Mouse (Mus musculus) myocyte (in vitro differentiated cells): ENCODE results near the gene Cpeb1. TPM values are rescaled to one million over a fixed set of nuclear protein-coding genes. Genes with fewer than 3 reads are reported as not detected.

Experiments
- H3K27me3 ChIP-seq: one replicate; pipeline ENCODE4 v1.6.1; 2011; ENCODE audit not compliant: control insufficient read depth, insufficient read depth, insufficient read length
- H3K36me3 ChIP-seq: one replicate; pipeline ENCODE4 v1.6.1; 2011; ENCODE audit not compliant: control insufficient read depth, insufficient read depth
- H3K4me2 ChIP-seq: one replicate; pipeline ENCODE4 v1.6.1; 2011; ENCODE audit warnings: low read depth, control low read depth
- H3K4me3 ChIP-seq: one replicate; pipeline ENCODE4 v1.5.1; 2011; ENCODE audit warnings: mild to moderate bottlenecking, control low read depth, moderate library complexity
- H3K79me2 ChIP-seq: one replicate; pipeline ENCODE4 v1.6.1; 2011; ENCODE audit not compliant: control insufficient read depth, insufficient read depth
- H3ac ChIP-seq: one replicate; pipeline ENCODE4 v1.6.1; 2011; ENCODE audit not compliant: control insufficient read depth, insufficient read length
- CEBPB ChIP-seq: IDR thresholded peaks from 2 replicates; pipeline ENCODE4 v1.6.1; 2011; ENCODE audit warnings: mild to moderate bottlenecking, moderate library complexity; ENCODE audit not compliant: poor library complexity, insufficient read depth, severe bottlenecking
- E2F4 ChIP-seq: IDR thresholded peaks from one replicate; pipeline ENCODE4 v1.6.1; 2011; ENCODE audit warnings: mild to moderate bottlenecking, control low read depth, moderate library complexity; ENCODE audit not compliant: insufficient read depth
- MAX ChIP-seq: IDR thresholded peaks from one replicate; pipeline ENCODE4 v1.6.1; 2011; ENCODE audit warnings: low read depth, mild to moderate bottlenecking, control low read depth
- MYOD1 ChIP-seq, 3 experiments: IDR thresholded peaks; one replicate each; pipeline ENCODE4 v1.6.1; 2011; ENCODE audit warnings: control low read depth in 2 of 3, low read depth in 2 of 3, mild to moderate bottlenecking in 2 of 3, moderate library complexity in 1 of 3; ENCODE audit not compliant: insufficient read length in 2 of 3, control insufficient read depth in 1 of 3
- MYOG ChIP-seq, 3 experiments: IDR thresholded peaks; one replicate each; pipeline ENCODE4 v1.6.1; 2011; ENCODE audit warnings: control low read depth in 2 of 3, low read depth in 2 of 3, mild to moderate bottlenecking in 2 of 3; ENCODE audit not compliant: insufficient read length in 2 of 3, control insufficient read depth in 1 of 3, insufficient read depth in 1 of 3
- POLR2A ChIP-seq: IDR thresholded peaks from one replicate; pipeline ENCODE4 v1.6.1; 2011; ENCODE audit warnings: low read depth, mild to moderate bottlenecking, control low read depth, moderate library complexity; ENCODE audit not compliant: insufficient read length
- POLR2AphosphoS2 ChIP-seq: IDR thresholded peaks from one replicate; pipeline ENCODE4 v1.6.1; 2011; ENCODE audit warnings: low read depth, control low read depth; ENCODE audit not compliant: insufficient read length
- REST ChIP-seq: IDR thresholded peaks from one replicate; pipeline ENCODE4 v1.6.1; 2011; ENCODE audit warnings: mild to moderate bottlenecking, control low read depth, moderate library complexity; ENCODE audit not compliant: insufficient read depth, insufficient read length
- SRF ChIP-seq: IDR thresholded peaks from one replicate; pipeline ENCODE4 v1.6.1; 2011; ENCODE audit warnings: low read depth; ENCODE audit not compliant: control insufficient read depth, insufficient read length
- TCF12 ChIP-seq: IDR thresholded peaks from one replicate; pipeline ENCODE4 v1.6.1; 2011; ENCODE audit warnings: mild to moderate bottlenecking, control low read depth; ENCODE audit not compliant: poor library complexity, insufficient read depth, severe bottlenecking
- TCF3 ChIP-seq: IDR thresholded peaks from one replicate; pipeline ENCODE4 v1.6.1; 2011; ENCODE audit warnings: low read depth, control low read depth; ENCODE audit not compliant: insufficient read length
- USF1 ChIP-seq: IDR thresholded peaks from one replicate; pipeline ENCODE4 v1.6.1; 2011; ENCODE audit warnings: low read depth, mild to moderate bottlenecking, control low read depth, moderate library complexity
- polyA plus RNA-seq: library from polyadenylated mRNA; unstranded; fragments of >200 nt; fragmentation: generic; extraction: Trizol; gene quantifications from one replicate; pipeline ENCODE4 v1.2.1, GENCODE M21; 2012; ENCODE audit warnings: missing spikeins

The Cpeb1 gene
- polyA plus RNA-seq, 1 experiment, result 1.3 TPM

GRCm38 (mm10) chr7:81326859-81327258, 128.4 kb downstream of the Cpeb1 start:
- Histone ChIP-seq H3K4me3 (no peak overlapping the region), H3K4me2 (no peak overlapping the region), H3K27me3 (no peaks in the 10 kb centered on the region), H3K36me3 (peaks cover 8% of the 10 kb centered on the region), H3ac (no peak overlapping the region), H3K79me2 (no peaks in the 10 kb centered on the region)
- TF ChIP-seq MYOG (IDR thresholded peaks at IDR 0.05; ENCODE audit: control insufficient read depth in 1 of 3, insufficient read depth in 1 of 3, insufficient read length in 2 of 3, low read depth in 2 of 3), result peak in 1 of 3 experiments; percentile 35
- TF ChIP-seq MYOD1 (IDR thresholded peaks at IDR 0.05; ENCODE audit: control insufficient read depth in 1 of 3, insufficient read length in 2 of 3, low read depth in 2 of 3), result peak in 1 of 3 experiments; percentile 3
- no peak for TF ChIP-seq POLR2A
- TF ChIP-seq POLR2AphosphoS2, result peak; percentile 21
- TF ChIP-seq USF1, result no peak

GRCm38 (mm10) chr7:81326043-81326442, 129.2 kb downstream of the Cpeb1 start:
- Histone ChIP-seq H3K4me3 (no peak overlapping the region), H3K27me3 (no peaks in the 10 kb centered on the region), H3K79me2 (no peaks in the 10 kb centered on the region), H3ac (no peak overlapping the region), H3K4me2 (no peak overlapping the region), H3K36me3 (peaks cover 8% of the 10 kb centered on the region)
- TF ChIP-seq MYOD1 (IDR thresholded peaks at IDR 0.05; ENCODE audit: control insufficient read depth in 1 of 3, insufficient read length in 2 of 3, low read depth in 2 of 3) (no peak), POLR2A (no peak), CEBPB (no peak), SRF (no peak), MYOG (IDR thresholded peaks at IDR 0.05; ENCODE audit: control insufficient read depth in 1 of 3, insufficient read depth in 1 of 3, insufficient read length in 2 of 3, low read depth in 2 of 3) (no peak), REST (no peak), E2F4 (no peak), POLR2AphosphoS2 (no peak), MAX (no peak), USF1 (no peak), TCF12 (no peak), TCF3 (no peak)

GRCm38 (mm10) chr7:81321776-81322175, 133.5 kb downstream of the Cpeb1 start:
- H3K79me2 ChIP-seq, result no peaks in the 10 kb centered on the region
- no peaks in the 10 kb centered on the region for H3K36me3 ChIP-seq
- no peak overlapping the region for H3K4me2 ChIP-seq
- TF ChIP-seq USF1 (no peak), CEBPB (no peak), TCF3 (no peak), SRF (no peak), POLR2A (no peak), MYOD1 (IDR thresholded peaks at IDR 0.05; ENCODE audit: control insufficient read depth in 1 of 3, insufficient read length in 2 of 3, low read depth in 2 of 3) (no peak), MAX (no peak), TCF12 (no peak), MYOG (IDR thresholded peaks at IDR 0.05; ENCODE audit: control insufficient read depth in 1 of 3, insufficient read depth in 1 of 3, insufficient read length in 2 of 3, low read depth in 2 of 3) (no peak), E2F4 (no peak), POLR2AphosphoS2 (no peak), REST (no peak)
- no peak overlapping the region for H3K4me3 ChIP-seq
- no peak overlapping the region for H3ac ChIP-seq
- no peaks in the 10 kb centered on the region for H3K27me3 ChIP-seq

GRCm38 (mm10) chr7:81319749-81320148, 135.5 kb downstream of the Cpeb1 start:
- Histone ChIP-seq H3K4me2 (peak overlapping the region; percentile 39), H3K36me3 (no peaks in the 10 kb centered on the region), H3K79me2 (no peaks in the 10 kb centered on the region), H3K4me3 (no peak overlapping the region), H3ac (no peak overlapping the region), H3K27me3 (no peaks in the 10 kb centered on the region)
- TF ChIP-seq MYOD1 (IDR thresholded peaks at IDR 0.05; ENCODE audit: control insufficient read depth in 1 of 3, insufficient read length in 2 of 3, low read depth in 2 of 3) (peak in 1 of 3 experiments; percentile 65), E2F4 (no peak), TCF12 (peak; percentile 7), MYOG (IDR thresholded peaks at IDR 0.05; ENCODE audit: control insufficient read depth in 1 of 3, insufficient read depth in 1 of 3, insufficient read length in 2 of 3, low read depth in 2 of 3) (peak in 1 of 3 experiments; percentile 55)

- no peak overlapping the region for H3ac ChIP-seq
- H3K4me2 ChIP-seq, result no peak overlapping the region
- TF ChIP-seq SRF (no peak), MYOG (IDR thresholded peaks at IDR 0.05; ENCODE audit: control insufficient read depth in 1 of 3, insufficient read depth in 1 of 3, insufficient read length in 2 of 3, low read depth in 2 of 3) (peak in 1 of 3 experiments; percentile 62), E2F4 (no peak), MYOD1 (IDR thresholded peaks at IDR 0.05; ENCODE audit: control insufficient read depth in 1 of 3, insufficient read length in 2 of 3, low read depth in 2 of 3) (peak in 2 of 3 experiments; percentile 10 to 57), POLR2A (no peak), CEBPB (no peak), TCF3 (no peak)
- H3K36me3 ChIP-seq, result no peaks in the 10 kb centered on the region
- no peak overlapping the region for H3K4me3 ChIP-seq
- H3K79me2 ChIP-seq, result no peaks in the 10 kb centered on the region
- no peaks in the 10 kb centered on the region for H3K27me3 ChIP-seq
Measured at GRCm38 (mm10) chr7:81315583-81315982, 139.7 kb downstream of the Cpeb1 start.
